Mouse (Mus musculus) hindbrain, embryonic 13.5 days (tissue): ENCODE results near the gene Ceacam15. TPM values are rescaled to one million over a fixed set of nuclear protein-coding genes. Genes with fewer than 3 reads are reported as not detected.
A peak's percentile ranks its signal among the peaks of the same experiment; 100 is the strongest.

Experiments
- ATAC-seq: fragments of 200-750 bp; cut with Nextera tagmentation; 2 replicates; pipeline ENCODE4 v1.8.0; 2017; ENCODE audit warnings: moderate TSS enrichment; ENCODE audit not compliant: low FRiP score
- H3K27ac ChIP-seq: fragments of 300-500 bp; sonication (generic); 2 replicates; pipeline ENCODE4 v1.5.1; 2015; ENCODE audit warnings: inconsistent platforms, mild to moderate bottlenecking, moderate library complexity
- H3K27me3 ChIP-seq: fragments of 300-500 bp; sonication (generic); 2 replicates; pipeline ENCODE4 v1.6.1; 2015; ENCODE audit warnings: mild to moderate bottlenecking, inconsistent platforms
- H3K36me3 ChIP-seq: fragments of 300-500 bp; sonication (generic); 2 replicates; pipeline ENCODE4 v1.6.1; 2015; ENCODE audit warnings: mild to moderate bottlenecking, inconsistent platforms
- H3K4me1 ChIP-seq: fragments of 300-500 bp; sonication (generic); replicated peaks from 2 replicates; pipeline ENCODE4 v1.6.1; 2015; ENCODE audit warnings: inconsistent platforms
- H3K4me2 ChIP-seq: fragments of 300-500 bp; sonication (generic); 2 replicates; pipeline ENCODE4 v1.6.1; 2015; ENCODE audit warnings: inconsistent platforms, mild to moderate bottlenecking, moderate library complexity
- H3K4me3 ChIP-seq: fragments of 300-500 bp; sonication (generic); 2 replicates; pipeline ENCODE4 v1.5.1; 2015; ENCODE audit warnings: mild to moderate bottlenecking, inconsistent platforms
- H3K9ac ChIP-seq: fragments of 300-500 bp; sonication (generic); 2 replicates; pipeline ENCODE4 v1.6.1; 2015; ENCODE audit warnings: mild to moderate bottlenecking, inconsistent platforms
- H3K9me3 ChIP-seq: fragments of 300-500 bp; sonication (generic); 2 replicates; pipeline ENCODE4 v1.6.1; 2016; ENCODE audit warnings: inconsistent platforms
- WGBS: fragments of 180-500 bp; shearing (Covaris S2); methylation state at CpG from one replicate; pipeline ENCODE4 v1.1.7; 2015; 5-methylcytosine and 5-hydroxymethylcytosine counted together
- polyA plus RNA-seq: library from polyadenylated mRNA; unstranded; fragments of >200 nt; fragmentation: Nextera tagmentation; extraction: Ambion mirVana; gene quantifications from 2 replicates; pipeline ENCODE4 v1.2.1, GENCODE M21; 2015

The Ceacam15 gene
- polyA plus RNA-seq, 1 experiment from 2014 or later = not detected

DNA sequence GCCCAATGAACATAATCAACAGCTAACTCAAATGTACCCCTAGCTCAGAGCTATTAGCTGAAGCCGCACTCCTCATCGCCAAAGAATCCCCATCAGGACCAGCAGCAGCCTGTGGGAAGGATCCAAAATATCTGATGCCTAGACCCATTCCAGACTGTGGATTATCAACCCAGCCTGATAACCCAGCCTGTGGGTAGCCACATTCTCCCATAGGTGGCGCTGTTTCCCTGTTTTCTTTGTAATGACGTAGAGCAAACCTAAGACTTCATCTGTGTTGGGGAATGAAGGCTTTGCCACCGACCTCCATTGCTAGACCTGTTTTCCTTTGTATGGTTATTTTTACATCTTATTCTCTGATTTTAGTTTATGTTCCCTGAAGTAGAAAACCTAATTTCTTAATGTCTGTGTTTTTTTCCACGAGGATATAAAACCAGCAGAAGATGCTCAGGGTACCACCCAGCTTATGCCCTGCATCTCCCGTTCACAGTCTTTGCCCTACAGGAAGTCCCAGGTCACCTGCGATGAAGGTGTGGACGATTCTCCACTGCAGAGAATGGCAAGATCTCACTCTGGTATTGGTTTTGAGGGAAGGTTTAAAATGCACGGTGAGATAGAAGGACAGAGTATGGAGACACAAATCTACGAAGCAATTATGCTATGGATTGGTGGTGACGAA, 47.3 kb downstream of the Ceacam15 start:
- Histone ChIP-seq H3K4me1 (no peaks in the 10 kb centered on the region), H3K9me3 (no peaks in the 10 kb centered on the region), H3K9ac (0 out of 2 replicates have a peak overlapping the region, but pooled peaks have one; percentile 29), H3K4me3 (no peak overlapping the region), H3K36me3 (no peaks in the 10 kb centered on the region), H3K27ac (no peak overlapping the region), H3K27me3 (no peaks in the 10 kb centered on the region), H3K4me2 (peak overlapping the region; percentile 19; the same call in 1 of the 2 replicates)
- WGBS = 34% methylated on average over 12 of the region's 12 CpGs
- peak; percentile 80 for ATAC-seq

DNA sequence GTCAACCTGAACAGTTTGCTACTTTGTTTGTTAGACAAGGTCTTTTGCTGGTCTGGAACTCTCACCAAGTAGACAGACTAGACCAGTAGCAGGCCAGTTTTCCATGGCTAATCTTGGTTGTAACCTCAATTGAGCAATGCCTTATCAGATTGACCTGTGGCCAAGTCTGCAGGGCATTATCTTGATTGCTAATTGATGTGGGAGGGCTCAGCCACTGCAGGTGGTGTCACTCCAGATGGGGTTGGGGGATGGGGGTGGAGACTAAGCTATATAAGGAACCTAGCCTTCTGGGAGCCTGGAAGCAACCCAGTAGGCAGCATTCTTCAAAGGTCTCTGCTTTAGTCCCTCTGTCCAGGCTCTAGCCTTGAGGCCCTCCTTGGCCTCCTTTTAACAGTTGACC, 51.8 kb downstream of the Ceacam15 start:
- no peak for ATAC-seq
- H3K27me3 ChIP-seq = 0 out of 2 replicates have a peak, but pooled peaks cover 6% of the 10 kb centered on the region
- H3K4me1 ChIP-seq = peaks cover 7% of the 10 kb centered on the region
- no peak overlapping the region for H3K27ac ChIP-seq
- no peak overlapping the region for H3K4me2 ChIP-seq
- H3K9me3 ChIP-seq = no peaks in the 10 kb centered on the region
- no peak overlapping the region for H3K4me3 ChIP-seq
- no peak overlapping the region for H3K9ac ChIP-seq
- no peaks in the 10 kb centered on the region for H3K36me3 ChIP-seq

DNA sequence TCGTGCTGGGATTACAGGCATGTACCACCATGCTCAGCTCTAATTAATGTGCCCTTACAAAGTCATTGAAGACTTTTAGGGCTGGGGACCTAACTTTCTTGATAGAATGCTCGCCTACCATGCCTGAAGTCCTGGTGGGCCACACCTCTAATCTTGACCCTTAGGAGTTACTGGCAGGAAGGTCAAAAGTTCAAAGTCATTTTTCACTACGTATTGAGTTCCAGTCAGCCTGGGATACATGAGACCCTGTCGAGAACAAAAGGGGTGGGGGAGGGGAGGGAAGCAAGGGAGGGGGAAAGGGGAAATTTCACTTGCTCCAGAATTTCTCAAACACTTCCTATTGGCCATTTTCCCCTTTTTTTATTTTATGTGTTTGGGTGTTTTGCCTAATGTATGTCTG, 52.4 kb downstream of the Ceacam15 start:
- WGBS = 40% methylated on average over 4 of the region's 4 CpGs
- ATAC-seq = no peak

More for the DNA sequence above, 52.4 kb downstream of the Ceacam15 start:
- H3K36me3 ChIP-seq = no peaks in the 10 kb centered on the region
- H3K27me3 ChIP-seq = peaks cover 10% of the 10 kb centered on the region
- H3K27ac ChIP-seq = no peak overlapping the region
- no peak overlapping the region for H3K4me3 ChIP-seq
- no peaks in the 10 kb centered on the region for H3K9me3 ChIP-seq
- no peak overlapping the region for H3K9ac ChIP-seq
- peaks cover 12% of the 10 kb centered on the region for H3K4me1 ChIP-seq
- no peak overlapping the region for H3K4me2 ChIP-seq

Other genes with a start within 250 kb of the Ceacam15 start
- 55.9 and 60.8 TPM in 2 replicates for gene Tmem160, start 222.9 kb downstream of the Ceacam15 start, polyA plus RNA-seq
- gene Npas1, start 198.0 kb downstream of the Ceacam15 start, polyA plus RNA-seq = 2.3 and 2.5 TPM in 2 replicates
- gene Arhgap35, start 60.7 kb downstream of the Ceacam15 start, polyA plus RNA-seq = 30.1 and 30.7 TPM in 2 replicates
- not detected in 2 replicates for gene Ceacam9, start 46.2 kb upstream of the Ceacam15 start, polyA plus RNA-seq
- gene Ap2s1, start 62.7 kb upstream of the Ceacam15 start, polyA plus RNA-seq = 381 and 383 TPM in 2 replicates
- 8.6 and 8.7 TPM in 2 replicates for gene Slc1a5, start 105.6 kb upstream of the Ceacam15 start, polyA plus RNA-seq
- 159 and 172 TPM in 2 replicates for gene Strn4, start 140.2 kb upstream of the Ceacam15 start, polyA plus RNA-seq
- 43.6 and 45.3 TPM in 2 replicates for gene Fkrp, start 141.0 kb upstream of the Ceacam15 start, polyA plus RNA-seq
- 6.6 and 7.3 TPM in 2 replicates for gene Prkd2, start 167.2 kb upstream of the Ceacam15 start, polyA plus RNA-seq
- 2.8 and 2.9 TPM in 2 replicates for gene Dact3, start 199.6 kb upstream of the Ceacam15 start, polyA plus RNA-seq
- 6.1 and 8.2 TPM in 2 replicates for gene Gng8, start 216.1 kb upstream of the Ceacam15 start, polyA plus RNA-seq
- gene Ptgir, start 230.8 kb upstream of the Ceacam15 start, polyA plus RNA-seq = 0.78 and 0.83 TPM in 2 replicates
- gene Calm3, start 248.4 kb upstream of the Ceacam15 start, polyA plus RNA-seq = 307 and 317 TPM in 2 replicates